Mouse (Mus musculus): ENCODE results near the gene Grtp1.
A peak's percentile ranks its signal among the peaks of the same experiment; 100 is the strongest.

Gene Grtp1

GRCm38 (mm10) chr8:13200301-13201012 is at the start of gene Grtp1:
Grtp1 (minus strand) TSS chr8:13200620.
- no peak for DNase-seq (ENCODE audit: low read depth)

DNA sequence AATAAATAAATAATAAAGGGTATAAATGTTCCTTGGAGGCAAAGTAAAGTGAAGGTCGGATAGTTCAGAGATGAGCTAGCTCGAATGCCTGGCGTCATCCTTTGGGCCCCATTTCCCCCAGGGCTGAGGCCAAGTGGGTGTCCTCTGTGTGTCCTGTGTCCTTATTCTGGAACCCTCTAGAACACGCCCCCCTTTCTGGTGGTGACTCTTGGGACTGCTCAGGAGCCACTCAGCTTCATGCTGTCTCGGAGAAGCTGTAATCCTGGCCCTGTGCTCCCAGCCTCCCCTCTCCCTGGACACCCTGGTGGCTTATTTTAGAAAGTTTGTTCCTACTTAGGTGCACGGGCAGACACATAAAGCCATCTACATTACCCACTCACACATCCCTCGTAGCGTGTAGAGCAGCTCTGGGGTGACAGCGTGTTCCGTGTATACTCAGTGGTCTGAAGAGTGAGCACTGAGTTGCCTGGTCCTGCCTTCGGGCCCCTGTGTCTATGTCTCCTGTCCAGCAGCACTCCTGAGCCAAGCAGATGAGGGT is 44.0 kb upstream of the Grtp1 start:
- no peak for DNase-seq (ENCODE audit: low read depth)

- no peak for DNase-seq (ENCODE audit: low read depth)
Observed at GRCm38 (mm10) chr8:13242985-13243870, 42.8 kb upstream of the Grtp1 start.

GRCm38 (mm10) chr8:13240691-13241090 is 40.3 kb upstream of the Grtp1 start:
- DNase-seq (ENCODE audit: low read depth): no peak

DNA sequence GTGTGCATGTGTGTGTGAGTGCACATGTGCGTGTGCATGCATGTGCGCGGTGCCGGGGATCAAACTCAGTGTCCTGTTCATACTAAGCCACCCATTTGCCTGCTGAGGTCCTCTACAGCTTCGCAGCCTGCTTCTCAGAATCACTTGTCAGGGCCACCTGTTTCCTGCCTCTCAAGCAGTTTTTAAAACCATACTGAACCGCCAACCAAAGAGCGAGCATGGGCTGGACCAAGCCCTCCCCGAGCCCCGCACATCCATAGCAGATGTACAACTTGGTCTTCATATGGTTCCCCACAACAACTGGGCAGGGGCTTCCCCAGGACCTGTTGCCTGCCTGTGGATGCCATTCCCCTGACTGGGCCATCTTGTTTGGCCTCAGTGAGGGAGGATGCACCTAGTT is 39.6 kb upstream of the Grtp1 start:
- no peak for DNase-seq (ENCODE audit: low read depth)

DNA sequence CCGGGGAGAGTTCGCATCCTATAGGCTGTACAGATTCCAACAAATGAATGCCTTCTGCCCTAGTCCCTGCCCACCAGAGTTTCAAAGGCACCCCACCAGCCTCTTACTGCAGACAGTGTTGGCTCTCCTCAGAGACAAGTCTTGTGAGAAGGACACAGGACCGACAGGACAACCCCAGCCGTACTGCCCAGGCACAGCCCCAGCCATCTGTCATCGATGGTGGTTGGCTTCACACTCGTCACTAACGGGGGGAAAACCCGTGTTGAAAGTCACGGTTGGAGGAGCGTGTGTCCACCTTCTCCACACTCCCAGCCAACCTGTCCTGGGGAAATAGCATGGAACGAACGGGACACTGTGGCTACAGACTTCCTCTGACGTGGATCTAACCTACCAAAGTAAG is 34.4 kb upstream of the Grtp1 start:
- DNase-seq (ENCODE audit: low read depth): no peak

GRCm38 (mm10) chr8:13230471-13230870 is 30.1 kb upstream of the Grtp1 start:
- DNase-seq (ENCODE audit: low read depth): no peak

GRCm38 (mm10) chr8:13229802-13230201 is 29.4 kb upstream of the Grtp1 start:
- DNase-seq (ENCODE audit: low read depth): no peak

DNA sequence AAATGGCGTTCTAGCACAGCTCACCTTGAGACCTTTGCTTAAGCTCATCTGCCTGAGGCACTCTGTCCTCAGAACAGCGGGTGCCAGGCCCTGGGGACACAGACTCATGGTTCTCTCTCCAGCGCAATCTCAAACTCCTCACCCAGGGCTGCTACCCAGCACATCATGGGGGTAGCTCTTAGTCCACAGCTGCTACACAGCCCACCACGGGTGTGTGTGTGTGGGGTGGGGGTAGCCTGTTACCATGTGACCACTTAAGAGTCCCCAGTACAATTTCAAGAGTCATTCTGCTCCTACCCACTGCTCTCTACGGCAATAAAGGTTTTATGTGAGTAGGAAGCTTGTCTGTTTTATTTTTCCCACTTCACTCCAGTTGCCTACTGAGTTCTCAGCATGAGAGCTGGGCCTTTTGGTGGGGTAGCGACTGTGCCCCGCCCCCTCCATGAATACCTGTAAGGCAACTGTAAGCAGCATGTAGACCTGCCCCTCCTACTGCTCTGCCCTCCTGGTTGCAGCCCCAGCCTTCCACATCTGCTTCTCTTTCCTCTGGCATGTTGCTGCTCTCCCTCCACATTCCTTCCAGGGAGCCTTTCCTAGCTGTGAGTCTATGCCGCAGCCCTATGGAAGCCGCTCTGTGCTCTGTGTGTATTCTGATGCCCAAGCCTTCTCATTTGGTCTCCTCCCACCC is 28.6 kb upstream of the Grtp1 start:
- DNase-seq (ENCODE audit: low read depth): no peak

DNA sequence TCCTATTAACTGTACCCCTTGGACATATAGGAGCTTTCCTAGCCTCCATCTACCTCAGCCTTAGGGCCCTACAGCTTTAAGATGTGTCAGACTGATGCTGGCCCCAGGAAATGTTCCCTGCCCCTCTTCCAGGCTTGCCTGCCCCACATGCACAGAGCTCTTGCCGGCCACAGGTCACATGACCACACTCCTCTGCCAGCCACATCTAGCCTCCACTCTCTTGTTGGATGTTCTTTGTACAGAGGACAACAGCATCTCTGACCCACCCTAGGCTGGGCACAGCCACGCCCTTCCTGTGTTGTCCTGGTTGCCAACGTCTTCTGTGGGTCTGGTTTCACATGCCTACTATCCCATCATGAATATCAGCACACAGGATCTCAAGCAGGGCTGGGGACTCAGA is 26.8 kb upstream of the Grtp1 start:
- DNase-seq (ENCODE audit: low read depth): no peak

DNA sequence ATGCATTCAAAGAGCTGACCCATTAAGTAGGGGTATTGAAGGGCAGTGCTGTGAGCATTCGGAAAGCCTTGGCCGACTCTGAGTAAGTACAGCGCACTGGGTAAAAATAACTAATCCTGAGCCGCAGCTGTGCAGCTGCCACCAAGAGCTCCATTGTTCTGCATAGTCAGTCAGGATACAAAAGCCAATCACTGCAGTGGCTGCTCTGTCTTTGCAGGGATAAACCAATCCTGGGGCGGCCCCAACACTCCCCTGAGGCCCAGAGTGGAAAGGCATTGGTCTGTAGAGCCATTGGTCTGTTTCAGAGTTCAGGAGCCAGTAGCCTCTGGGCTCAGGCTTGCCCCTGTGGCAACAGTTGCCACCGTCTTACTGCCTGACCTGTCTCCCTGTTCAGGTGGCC is 25.9 kb upstream of the Grtp1 start:
- no peak for DNase-seq (ENCODE audit: low read depth)

DNA sequence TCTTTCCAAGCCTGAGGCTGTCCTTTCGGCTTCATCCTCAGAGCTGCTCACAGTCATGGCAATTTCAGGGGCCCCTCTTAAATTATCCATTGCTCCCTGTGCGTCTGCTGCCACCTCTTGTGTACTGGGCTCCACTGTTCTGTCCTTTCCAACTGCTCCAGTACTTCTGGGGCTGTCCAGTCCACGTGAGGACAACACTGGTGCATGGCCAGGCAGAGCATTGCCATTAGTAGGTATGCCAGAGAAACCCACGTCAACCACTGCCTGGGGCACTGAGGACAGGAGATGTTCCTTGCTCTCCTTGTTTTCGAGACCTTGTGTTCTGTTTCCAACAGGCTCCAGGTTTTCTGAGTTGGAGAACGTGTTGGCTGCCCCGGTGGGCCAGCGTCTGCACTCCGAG is 24.0 kb upstream of the Grtp1 start:
- no peak for DNase-seq (ENCODE audit: low read depth)

- no peak for DNase-seq (ENCODE audit: low read depth)
Observed at GRCm38 (mm10) chr8:13218441-13218840, 18.0 kb upstream of the Grtp1 start.

DNA sequence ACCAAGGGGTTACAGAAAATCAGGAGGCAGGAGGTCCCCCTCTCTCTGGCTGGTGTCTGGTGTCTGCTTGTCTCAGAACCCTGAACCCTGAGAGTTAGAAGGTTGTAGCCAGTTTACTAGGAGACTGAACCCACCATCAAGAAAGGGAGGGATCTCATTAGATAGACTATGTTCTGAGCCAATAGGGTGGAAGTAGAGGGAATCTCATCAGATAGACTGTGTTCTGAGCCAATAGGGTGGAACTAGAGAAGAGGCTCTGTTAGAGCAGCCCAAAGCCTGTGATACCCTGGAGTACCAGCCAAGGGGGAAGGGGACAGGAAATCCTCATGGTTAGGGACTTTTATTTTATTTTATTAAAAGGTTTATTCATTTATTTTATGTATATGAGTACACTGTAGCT is 17.6 kb upstream of the Grtp1 start:
- no peak for DNase-seq (ENCODE audit: low read depth)

DNA sequence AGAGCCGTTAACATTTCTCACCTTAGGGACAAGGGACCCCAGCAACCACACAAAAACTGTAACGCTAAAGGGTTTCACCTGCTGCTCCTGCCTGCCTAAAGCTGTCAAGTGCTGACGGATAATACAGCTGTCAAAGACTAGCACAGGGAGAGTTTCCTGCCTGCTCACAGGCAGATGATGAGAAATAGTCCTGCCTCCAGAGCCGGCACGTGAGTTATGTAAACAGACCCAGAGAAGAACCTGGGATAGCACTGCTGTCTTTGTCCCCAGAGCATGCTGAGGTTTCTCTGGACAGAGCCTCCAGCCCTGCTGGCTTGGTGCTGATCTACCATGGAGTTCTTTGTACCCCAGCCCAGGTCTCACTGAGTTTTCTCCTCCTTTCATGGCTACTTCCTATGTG is 16.7 kb upstream of the Grtp1 start:
- DNase-seq (ENCODE audit: low read depth): no peak

DNA sequence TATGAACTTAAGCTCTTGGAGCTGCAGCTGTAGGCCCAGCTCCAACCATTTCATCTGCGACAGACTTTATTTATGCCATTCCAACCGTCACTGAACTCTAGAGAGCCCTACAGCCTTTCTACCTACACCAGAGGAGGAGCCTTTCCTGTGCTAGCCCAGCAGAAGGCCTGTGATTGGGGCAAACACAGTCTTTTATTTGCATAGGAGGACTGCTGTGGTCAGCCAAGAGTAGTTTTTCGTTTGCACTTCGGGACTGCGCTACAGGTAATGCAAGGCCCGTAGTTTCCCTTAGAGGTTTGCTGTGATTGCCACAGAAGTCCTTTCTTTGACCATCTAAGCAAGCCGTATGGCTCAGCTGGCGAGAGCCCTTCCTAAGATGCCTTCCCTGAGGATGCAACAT is 16.0 kb upstream of the Grtp1 start:
- DNase-seq (ENCODE audit: low read depth): no peak

DNA sequence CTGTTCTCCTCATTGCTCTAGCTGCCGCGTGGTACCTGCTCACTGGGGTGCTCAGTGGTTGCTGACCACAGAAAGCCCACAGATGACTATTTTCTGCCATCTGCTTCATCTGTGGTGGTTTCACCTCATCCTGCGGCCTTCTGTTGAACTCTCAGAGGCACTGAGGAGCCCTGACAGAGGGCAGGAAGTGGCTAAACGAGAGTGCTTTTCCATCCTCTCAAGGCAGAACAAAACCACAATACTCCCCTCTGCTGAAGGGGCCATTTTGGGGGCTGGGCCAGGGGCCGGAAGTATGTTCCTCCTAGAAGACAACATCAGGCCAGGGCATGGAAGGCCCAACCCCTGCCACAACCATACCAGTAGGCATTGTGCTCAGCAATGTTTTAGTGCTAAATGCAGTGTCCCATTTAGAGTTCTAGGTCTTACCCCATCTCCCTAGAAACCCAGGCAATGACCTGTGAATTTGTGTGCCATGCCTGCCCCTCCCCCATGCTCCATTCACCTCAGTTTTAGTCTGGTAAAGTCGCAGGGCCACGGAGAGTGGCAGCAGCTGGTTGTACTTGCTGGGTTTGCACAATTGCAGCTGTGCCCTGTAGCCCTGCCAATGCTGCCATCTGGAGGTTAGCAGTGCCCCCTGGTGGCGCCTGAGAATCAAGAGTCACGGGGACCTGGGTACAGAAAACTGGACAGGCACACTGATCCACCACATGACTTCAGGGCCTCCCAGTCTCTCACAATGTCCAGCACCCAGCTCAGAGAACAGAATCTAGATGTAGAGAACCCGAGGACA is 13.3 kb upstream of the Grtp1 start:
- peak; percentile 80 for DNase-seq (ENCODE audit: low read depth)

GRCm38 (mm10) chr8:13209770-13210169 is 9.3 kb upstream of the Grtp1 start:
- no peak for DNase-seq (ENCODE audit: low read depth)

GRCm38 (mm10) chr8:13208627-13209355 is 8.4 kb upstream of the Grtp1 start:
- peak; percentile 55 for DNase-seq (ENCODE audit: low read depth)

- DNase-seq (ENCODE audit: low read depth): no peak
Observed at GRCm38 (mm10) chr8:13206290-13206689, 5.9 kb upstream of the Grtp1 start.

DNA sequence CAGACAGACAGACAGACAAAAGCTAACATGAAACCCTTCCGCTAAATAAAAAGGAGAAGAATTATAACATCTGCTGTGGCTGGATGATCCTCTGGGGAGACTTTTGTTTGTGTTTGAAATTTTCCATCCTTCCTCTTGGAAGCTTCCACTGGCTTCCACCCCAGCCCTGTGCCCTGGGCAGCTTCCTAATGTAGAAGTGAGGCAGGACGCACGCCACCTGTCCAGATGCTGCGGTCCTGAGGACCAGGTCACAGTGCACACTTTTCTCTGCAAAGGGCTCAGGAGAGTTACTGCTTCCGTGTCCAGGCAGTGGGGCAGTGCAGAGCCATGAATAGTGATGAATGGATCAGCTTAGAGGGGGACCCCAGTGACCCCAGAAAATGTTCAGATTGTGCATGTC is 4.9 kb upstream of the Grtp1 start:
- no peak for DNase-seq (ENCODE audit: low read depth)
